Mouse (Mus musculus) small intestine, adult 2 months (tissue): Measurements from ENCODE around the gene St6galnac3.

Source experiments
- CTCF ChIP-seq: fragments of 200-500 bp; IDR thresholded peaks from 2 replicates; pipeline ENCODE4 v1.5.1; 2012; ENCODE audit warnings: low read depth, mild to moderate bottlenecking, control low read depth, inconsistent platforms, low read length, moderate library complexity, mixed read lengths; ENCODE audit not compliant: insufficient replicate concordance, insufficient read length; ENCODE audit errors: extremely low read depth
- POLR2A ChIP-seq: fragments of 200-500 bp; IDR thresholded peaks from 2 replicates; pipeline ENCODE4 v1.6.1; 2012; ENCODE audit warnings: low read depth, mild to moderate bottlenecking, control low read depth, inconsistent platforms, low read length, moderate library complexity

DNA sequence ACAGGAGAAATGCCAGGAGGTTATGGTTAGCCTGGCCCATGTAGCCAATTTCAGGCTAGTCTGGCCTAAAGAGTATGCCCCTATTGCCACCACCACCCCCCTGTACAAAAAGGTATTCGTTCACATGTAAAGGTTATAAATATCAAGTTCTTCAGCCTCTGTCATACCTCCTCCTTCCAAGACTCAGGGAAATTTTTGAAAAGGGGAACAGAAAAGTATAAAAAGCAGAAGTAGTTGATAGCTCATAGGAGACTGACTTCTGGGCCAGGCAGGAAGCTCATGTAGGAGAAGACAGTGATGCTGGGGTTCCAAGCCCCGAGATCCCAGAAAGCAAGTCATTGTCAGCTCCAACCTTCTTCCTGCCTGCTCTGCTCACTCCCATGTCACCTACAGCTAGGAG, 158.9 kb downstream of the St6galnac3 start:
- no peak for TF ChIP-seq CTCF
- no peak for TF ChIP-seq POLR2A
